Mouse (Mus musculus) midbrain, postnatal 0 days (tissue): ENCODE data around the gene Tekt1. TPM values are rescaled to one million over a fixed set of nuclear protein-coding genes. Genes with fewer than 3 reads are reported as not detected.

ENCODE experiments used
- ATAC-seq: fragments of 200-750 bp; cut with Nextera tagmentation; 2 replicates; pipeline ENCODE4 v1.8.0; 2017; ENCODE audit warnings: moderate number of reproducible peaks, mild to moderate bottlenecking, moderate TSS enrichment, moderate library complexity; ENCODE audit not compliant: low FRiP score
- DNase-seq: peaks from one replicate; pipeline ENCODE4 v3.0.0-alpha.2; 2015; ENCODE audit warnings: low spot score
- H3K27ac ChIP-seq: fragments of 300-500 bp; sonication (generic); 2 replicates; pipeline ENCODE4 v1.5.1; 2014; ENCODE audit warnings: low read depth, mild to moderate bottlenecking, low read length, mixed read lengths
- H3K27me3 ChIP-seq: fragments of 300-500 bp; sonication (generic); 2 replicates; pipeline ENCODE4 v1.6.1; 2014; ENCODE audit warnings: low read length, control low read depth, mixed read lengths; ENCODE audit not compliant: insufficient read depth
- H3K36me3 ChIP-seq: fragments of 300-500 bp; sonication (generic); 2 replicates; pipeline ENCODE4 v1.6.1; 2014; ENCODE audit warnings: low read length, control low read depth, mixed read lengths; ENCODE audit not compliant: insufficient read depth
- H3K4me1 ChIP-seq: fragments of 300-500 bp; sonication (generic); 2 replicates; pipeline ENCODE4 v1.6.1; 2014; ENCODE audit warnings: mild to moderate bottlenecking, control low read depth, antibody characterized with exemption, low read length, mixed read lengths; ENCODE audit not compliant: insufficient read depth
- H3K4me2 ChIP-seq: fragments of 300-500 bp; sonication (generic); 2 replicates; pipeline ENCODE4 v1.6.1; 2014; ENCODE audit warnings: low read depth, mild to moderate bottlenecking, low read length, mixed read lengths; ENCODE audit not compliant: poor library complexity, severe bottlenecking
- H3K4me3 ChIP-seq: fragments of 300-500 bp; sonication (generic); 2 replicates; pipeline ENCODE4 v1.5.1; 2014; ENCODE audit warnings: low read depth, mild to moderate bottlenecking, low read length, moderate library complexity
- H3K9ac ChIP-seq: fragments of 300-500 bp; sonication (generic); replicated peaks from 2 replicates; pipeline ENCODE4 v1.6.1; 2014; ENCODE audit warnings: mild to moderate bottlenecking, low read length, moderate library complexity, mixed read lengths; ENCODE audit not compliant: poor library complexity, severe bottlenecking
- H3K9me3 ChIP-seq: fragments of 300-500 bp; sonication (generic); 2 replicates; pipeline ENCODE4 v1.6.1; 2016; ENCODE audit warnings: low read length, control low read depth
- CTCF ChIP-seq: IDR thresholded peaks from 2 replicates; pipeline ENCODE4 v1.5.1; 2016; ENCODE audit warnings: antibody characterized with exemption, mild to moderate bottlenecking
- WGBS: fragments of 180-500 bp; shearing (Covaris S2); extraction: QIAGEN DNeasy Blood & Tissue Kit; methylation state at CpG from one replicate; pipeline ENCODE4 v1.1.7; 2014; 5-methylcytosine and 5-hydroxymethylcytosine counted together
- polyA plus RNA-seq: library from polyadenylated mRNA; unstranded; fragments of >200 nt; fragmentation: Nextera tagmentation; extraction: Ambion mirVana; gene quantifications from 2 replicates; pipeline ENCODE4 v1.2.1, GENCODE M21; 2015
- total RNA-seq: library from RNA; depleted of rRNA; stranded (reverse); fragments of >200 nt; gene quantifications from 2 replicates; pipeline ENCODE4 v1.2.3, GENCODE M21; 2014

Tekt1 gene
- total and polyA plus RNA-seq, 2 experiments from 2014 or later = 6.9 to 10.3 TPM

- no peaks in the 10 kb centered on the region for H3K4me1 ChIP-seq
Observed at GRCm38 (mm10) chr11:72325701-72326100, 36.5 kb downstream of the Tekt1 start.

GRCm38 (mm10) chr11:72324431-72324830 is 37.8 kb downstream of the Tekt1 start:
- Histone ChIP-seq H3K36me3 (no peaks in the 10 kb centered on the region), H3K4me2 (no peak overlapping the region), H3K4me3 (no peak overlapping the region), H3K27ac (no peak overlapping the region), H3K9ac (no peak overlapping the region), H3K9me3 (no peaks in the 10 kb centered on the region), H3K27me3 (no peaks in the 10 kb centered on the region), H3K4me1 (no peaks in the 10 kb centered on the region)
- peak; percentile 41; the same call in 1 of the 2 replicates for TF ChIP-seq CTCF
- WGBS = 77% methylated on average over 3 of the region's 3 CpGs
- ATAC-seq = no peak
- DNase-seq = no peak

More at GRCm38 (mm10) chr11:72325701-72326100, 36.5 kb downstream of the Tekt1 start:
- H3K27me3 ChIP-seq = no peaks in the 10 kb centered on the region
- ATAC-seq (no peak), DNase-seq (no peak)
- no peak overlapping the region for H3K4me3 ChIP-seq
- H3K9ac ChIP-seq = no peak overlapping the region
- no peak overlapping the region for H3K27ac ChIP-seq
- 90% methylated on average over 4 of the region's 4 CpGs for WGBS
- H3K9me3 ChIP-seq = no peaks in the 10 kb centered on the region
- no peak for TF ChIP-seq CTCF
- no peaks in the 10 kb centered on the region for H3K36me3 ChIP-seq
- H3K4me2 ChIP-seq = no peak overlapping the region

GRCm38 (mm10) chr11:72318026-72318425 is 44.2 kb downstream of the Tekt1 start:
- WGBS = 84% methylated on average over 5 of the region's 5 CpGs
- Histone ChIP-seq H3K4me3 (no peak overlapping the region), H3K9me3 (no peaks in the 10 kb centered on the region), H3K36me3 (no peaks in the 10 kb centered on the region), H3K9ac (no peak overlapping the region), H3K4me2 (no peak overlapping the region), H3K27ac (no peak overlapping the region), H3K27me3 (peaks cover 14% of the 10 kb centered on the region), H3K4me1 (no peaks in the 10 kb centered on the region)
- TF ChIP-seq CTCF = no peak
- no peak for ATAC-seq
- DNase-seq = no peak

DNA sequence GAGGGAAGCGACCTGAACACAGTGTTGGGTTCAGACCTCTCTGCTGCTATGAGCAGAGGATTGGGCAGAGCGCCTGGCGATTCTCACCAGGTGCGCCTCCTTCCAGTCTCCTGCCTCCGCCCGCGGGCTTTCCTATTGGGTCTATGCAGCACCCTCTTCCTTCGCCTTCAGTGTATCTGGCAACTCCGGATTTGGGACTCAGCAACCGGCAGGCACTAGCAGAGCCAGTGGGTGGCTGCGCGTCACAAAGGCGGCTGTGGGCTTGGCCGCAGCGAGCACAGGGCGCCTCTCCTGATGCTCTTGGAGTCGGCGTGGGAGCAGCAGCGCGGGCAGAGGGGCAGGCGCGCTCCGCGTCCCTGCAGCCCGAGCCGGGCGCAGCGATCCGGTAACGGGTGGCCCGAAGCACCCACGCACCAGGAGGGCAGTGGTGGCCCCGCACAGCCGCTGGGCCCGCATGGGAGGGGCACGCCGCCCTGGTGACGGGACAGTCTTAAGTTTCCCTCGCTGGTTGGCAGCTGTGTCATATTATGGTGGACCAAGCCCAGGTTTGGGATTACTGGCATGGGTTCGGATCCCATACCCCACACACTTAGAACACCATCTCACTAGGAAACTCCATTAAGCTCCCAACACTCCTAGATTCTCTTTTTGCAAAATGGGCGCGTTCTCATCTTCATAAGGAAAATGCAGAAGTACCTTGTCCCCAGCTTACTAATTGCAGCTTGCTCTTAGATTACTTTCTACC is 47.9 kb downstream of the Tekt1 start, which contains the start of gene Fbxo39:
TSS of gene Fbxo39 (plus strand) at position 294 of the 745 bp plus-strand sequence.
- no peaks in the 10 kb centered on the region for H3K9me3 ChIP-seq
- H3K27me3 ChIP-seq = peaks cover 14% of the 10 kb centered on the region
- H3K9ac ChIP-seq = peak within 1 kb of the TSS; percentile 54; the same call in 1 of the 2 replicates
- H3K36me3 ChIP-seq = no peaks in the 10 kb centered on the region
- peak within 1 kb of the TSS; percentile 67 for H3K4me2 ChIP-seq
- peak within 1 kb of the TSS; percentile 37 for H3K4me3 ChIP-seq
- ATAC-seq (no peak), DNase-seq (no peak)
- H3K4me1 ChIP-seq = no peaks in the 10 kb centered on the region
- no peak within 1 kb of the TSS for H3K27ac ChIP-seq
- WGBS = 10% methylated on average over 40 of the region's 42 CpGs
- TF ChIP-seq CTCF = no peak

DNA sequence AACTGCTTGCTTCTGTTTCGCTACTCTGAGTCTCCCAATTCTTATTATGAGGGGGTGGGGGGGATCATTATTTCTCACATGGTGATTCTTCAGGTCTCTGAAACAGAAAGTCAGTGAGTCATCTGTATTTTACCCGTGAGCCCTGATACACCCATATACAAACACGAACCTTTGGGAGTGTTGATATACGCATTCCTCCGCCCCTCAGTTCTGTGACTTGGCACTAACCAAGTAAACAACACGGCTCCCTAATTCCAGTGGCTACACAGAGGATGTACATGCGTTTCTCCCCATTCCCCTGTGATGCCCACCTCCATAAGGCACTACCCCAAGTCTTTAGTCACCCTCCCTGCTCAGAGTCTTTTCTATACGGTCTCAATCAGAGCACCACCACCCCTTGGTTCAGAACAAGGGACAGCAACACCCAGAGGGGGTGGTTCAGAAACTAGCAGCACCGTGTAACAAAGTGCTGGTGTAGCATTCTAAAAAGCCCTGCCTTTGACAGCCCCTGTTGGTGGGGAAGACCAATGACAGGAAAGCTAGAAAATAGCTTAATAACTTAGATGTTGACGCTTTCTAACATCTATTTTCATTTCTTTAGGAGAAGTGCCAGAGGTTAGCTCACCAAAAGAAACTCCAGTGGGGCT is 50.8 kb downstream of the Tekt1 start:
- Histone ChIP-seq H3K9ac (no peak overlapping the region), H3K36me3 (no peaks in the 10 kb centered on the region), H3K4me2 (no peak overlapping the region), H3K4me3 (no peak overlapping the region), H3K27me3 (peaks cover 14% of the 10 kb centered on the region), H3K4me1 (no peaks in the 10 kb centered on the region), H3K9me3 (no peaks in the 10 kb centered on the region), H3K27ac (no peak overlapping the region)
- TF ChIP-seq CTCF = no peak
- ATAC-seq (no peak), DNase-seq (no peak)
- 88% methylated on average over 10 of the region's 10 CpGs for WGBS

GRCm38 (mm10) chr11:72310491-72310890 is 51.8 kb downstream of the Tekt1 start:
- no peaks in the 10 kb centered on the region for H3K36me3 ChIP-seq
- peaks cover 14% of the 10 kb centered on the region for H3K27me3 ChIP-seq
- no peak for TF ChIP-seq CTCF
- H3K4me2 ChIP-seq = no peak overlapping the region
- no peak overlapping the region for H3K27ac ChIP-seq
- no peak overlapping the region for H3K4me3 ChIP-seq
- H3K9ac ChIP-seq = no peak overlapping the region
- H3K9me3 ChIP-seq = no peaks in the 10 kb centered on the region
- 88% methylated on average over 4 of the region's 4 CpGs for WGBS
- no peaks in the 10 kb centered on the region for H3K4me1 ChIP-seq
- ATAC-seq = no peak
- no peak for DNase-seq
